Comparison of ENCODE assay signal across 9 mouse cellular contexts in the genomic region with DNA sequence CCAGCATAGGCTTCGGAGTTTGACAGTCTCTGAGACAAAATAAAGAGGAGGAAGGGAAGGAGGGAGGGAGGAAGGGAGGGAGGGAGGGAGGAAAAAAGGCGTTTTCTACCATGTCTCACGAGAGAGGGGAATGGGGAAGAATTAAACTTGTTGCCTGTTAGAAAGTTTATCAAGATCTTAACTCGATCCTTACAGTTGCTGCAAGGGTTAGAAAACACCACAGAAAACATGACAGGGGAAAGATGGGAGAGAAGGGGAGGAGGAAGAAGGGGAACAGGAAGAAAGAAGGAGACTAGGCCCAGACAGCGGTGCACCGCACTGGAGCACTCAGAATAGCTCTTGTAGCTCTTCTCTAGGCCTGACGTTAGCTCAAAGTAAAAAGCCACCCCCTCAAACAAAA. TPM values are rescaled to one million over a fixed set of nuclear protein-coding genes. Genes with fewer than 3 reads are reported as not detected.
DNase-seq lines count a peak whose midpoint lies in the region; ATAC-seq and TF ChIP-seq lines count a peak whose summit lies in the region.
"Had no signal": no experiment of that assay in that cellular context is flagged by ENCODE, and none has a peak within 500 bp of the region (broad histone marks: within the 10 kb centered on the region; RNA-seq: fewer than 3 reads in every experiment).

No protein-coding gene starts in this region.

- H3K9ac ChIP-seq in hindbrain, embryonic 12.5 days, result no peak overlapping the region
- H3K9ac ChIP-seq in liver, postnatal 0 days (replicated peaks), result no peak overlapping the region

- no peak for TF ChIP-seq EP300 in liver, postnatal 0 days (IDR thresholded peaks at IDR 0.05; ENCODE audit: low read depth)

- no peak for TF ChIP-seq POLR2A in kidney, adult 2 months (IDR thresholded peaks at IDR 0.05; ENCODE audit: low read depth, low read length)
- no peak for TF ChIP-seq POLR2A in bone marrow macrophage, adult 2 months (IDR thresholded peaks at IDR 0.05; ENCODE audit: borderline replicate concordance, low read depth, low read length)

- no peaks in the 10 kb centered on the region for H3K36me3 ChIP-seq in kidney, adult 2 months (ENCODE audit: control insufficient read depth, insufficient read depth, low read length)
- H3K36me3 ChIP-seq in hindbrain, embryonic 12.5 days, result no peaks in the 10 kb centered on the region
- H3K36me3 ChIP-seq in liver, postnatal 0 days (replicated peaks; ENCODE audit: insufficient read depth, low read length), result 0 out of 2 replicates have a peak, but pooled peaks cover 3% of the 10 kb centered on the region

- H3K4me2 ChIP-seq in hindbrain, embryonic 12.5 days (replicated peaks), result no peak overlapping the region
- no peak overlapping the region for H3K4me2 ChIP-seq in liver, postnatal 0 days (ENCODE audit: low read depth, low read length)

- TF ChIP-seq CTCF in kidney, adult 2 months (conservative IDR thresholded peaks at IDR 0.05; ENCODE audit: insufficient read depth, insufficient read length, low read depth, low read length), result no peak
- TF ChIP-seq CTCF in bone marrow macrophage, adult 2 months (IDR thresholded peaks at IDR 0.05; ENCODE audit: low read depth, low read length), result no peak
- TF ChIP-seq CTCF in liver, postnatal 0 days (IDR thresholded peaks at IDR 0.05; ENCODE audit: low read depth), result no peak

- H3K27me3 ChIP-seq in kidney, adult 2 months (replicated peaks; ENCODE audit: control insufficient read depth, insufficient read depth, low read length), result no peaks in the 10 kb centered on the region
- H3K27me3 ChIP-seq in hindbrain, embryonic 12.5 days, result no peaks in the 10 kb centered on the region
- no peaks in the 10 kb centered on the region for H3K27me3 ChIP-seq in liver, postnatal 0 days (ENCODE audit: insufficient read depth, low read length)

- H3K9me3 ChIP-seq in hindbrain, embryonic 12.5 days (replicated peaks), result no peaks in the 10 kb centered on the region
- no peaks in the 10 kb centered on the region for H3K9me3 ChIP-seq in liver, postnatal 0 days (ENCODE audit: low read length)

- peak overlapping the region; percentile 59; the same call in 1 of the 2 replicates for H3K27ac ChIP-seq in kidney, adult 2 months (ENCODE audit: insufficient read depth, low read depth, low read length)
- H3K27ac ChIP-seq in bone marrow macrophage, adult 2 months (ENCODE audit: insufficient read depth, low read depth, low read length), result peak overlapping the region; percentile 92
- H3K27ac ChIP-seq in hindbrain, embryonic 12.5 days, result peak overlapping the region; percentile 35; the same call in 1 of the 2 replicates
- H3K27ac ChIP-seq in liver, postnatal 0 days (ENCODE audit: low read depth), result peak overlapping the region; percentile 56

- DNase-seq in kidney, adult 2 months, result no peak
- DNase-seq in kidney, postnatal 10 days, result no peak
- no peak for DNase-seq in liver, postnatal 0 days
- DNase-seq in cerebellum, postnatal 25 days, result no peak
- DNase-seq in right cerebral cortex, postnatal 10 days (ENCODE audit: low spot score in 2 of 2), result no peak
- no peak for DNase-seq in testis, postnatal 10 days (ENCODE audit: low spot score)
- DNase-seq: kidney, adult 11 months had no signal

- no peak overlapping the region for H3K4me3 ChIP-seq in kidney, adult 2 months (ENCODE audit: insufficient read depth, low read depth, low read length)
- H3K4me3 ChIP-seq in bone marrow macrophage, adult 2 months (ENCODE audit: insufficient read depth, low read length), result no peak overlapping the region
- H3K4me3 ChIP-seq in hindbrain, embryonic 12.5 days, result no peak overlapping the region
- no peak overlapping the region for H3K4me3 ChIP-seq in liver, postnatal 0 days (ENCODE audit: low read depth, low read length)

- peaks cover 14% of the 10 kb centered on the region for H3K4me1 ChIP-seq in kidney, adult 2 months (ENCODE audit: control insufficient read depth, insufficient read depth, low read length)
- H3K4me1 ChIP-seq in bone marrow macrophage, adult 2 months (ENCODE audit: control insufficient read depth, insufficient read depth, low read length), result peaks cover 91% of the 10 kb centered on the region
- H3K4me1 ChIP-seq in hindbrain, embryonic 12.5 days, result peaks cover 41% of the 10 kb centered on the region
- H3K4me1 ChIP-seq in liver, postnatal 0 days (ENCODE audit: insufficient read depth), result peaks cover 18% of the 10 kb centered on the region

- no peak for ATAC-seq in hindbrain, embryonic 12.5 days (ENCODE audit: low FRiP score)
- ATAC-seq in liver, postnatal 0 days, result no peak

- 52% methylated on average over 7 of the region's 7 CpGs for WGBS in kidney, adult 2 months
- WGBS in hindbrain, embryonic 12.5 days, result 72% methylated on average over 7 of the region's 7 CpGs
- 34% methylated on average over 7 of the region's 7 CpGs for WGBS in liver, postnatal 0 days (ENCODE audit: insufficient replicate concordance)

RNA-seq across cellular contexts. Expression of gene Amz1, which starts 48.2 kb away (rescaled TPM):
- polyA plus RNA-seq in kidney, adult 2 months (2012; rRNA removed), result 3.9 and 4.5 TPM in 2 replicates
- 23.4 and 27.0 TPM in 2 replicates for polyA plus RNA-seq in bone marrow macrophage, adult 2 months (2012; ENCODE audit: insufficient read depth, insufficient read length, missing spikeins)
- 1.8 and 2.1 TPM in 2 replicates for polyA plus RNA-seq in hindbrain, embryonic 12.5 days (2016; fragmentation: Nextera tagmentation; extraction: Ambion mirVana)
- 2.1 and 2.2 TPM in 2 replicates for polyA plus RNA-seq in liver, postnatal 0 days (2015; fragmentation: Nextera tagmentation; extraction: Ambion mirVana)

RNA-seq across cellular contexts. Expression of gene Gna12, which starts 58.1 kb away (rescaled TPM):
- polyA plus RNA-seq in kidney, adult 2 months (2012; rRNA removed), result 122 and 136 TPM in 2 replicates
- polyA plus RNA-seq in bone marrow macrophage, adult 2 months (2012; ENCODE audit: insufficient read depth, insufficient read length, missing spikeins), result 147 and 173 TPM in 2 replicates
- 57.8 and 60.5 TPM in 2 replicates for polyA plus RNA-seq in hindbrain, embryonic 12.5 days (2016; fragmentation: Nextera tagmentation; extraction: Ambion mirVana)
- polyA plus RNA-seq in liver, postnatal 0 days (2015; fragmentation: Nextera tagmentation; extraction: Ambion mirVana), result 12.7 and 14.5 TPM in 2 replicates

Comparison
In these comparisons a context has a peak if more than half of its experiments do, and no peak if none do; other contexts are left out.
1. H3K27ac ChIP-seq: peak in every context shown above with its lines; median percentile 92 in bone marrow macrophage, adult 2 months; 59 in kidney, adult 2 months; 56 in liver, postnatal 0 days; 35 in hindbrain, embryonic 12.5 days.